Mouse (Mus musculus) gastrocnemius, postnatal 10 days (tissue): ENCODE data around the gene Engase. TPM values are rescaled to one million over a fixed set of nuclear protein-coding genes. Genes with fewer than 3 reads are reported as not detected.

Experiments used
- DNase-seq: peaks from one replicate; pipeline ENCODE4 v3.0.0; 2021; ENCODE audit warnings: mixed read lengths
- total RNA-seq, 2 experiments: library from RNA; stranded (reverse); gene quantifications; 2 replicates each; pipeline ENCODE4 v1.2.3; 2021

Gene Engase
- total RNA-seq, 2 experiments from 2014 or later = 16.6 to 17.3 TPM

GRCm38 (mm10) chr11:118453886-118454671 is 22.6 kb upstream of the Engase start:
- peak; percentile 60 for DNase-seq

- DNase-seq = no peak
Measured at GRCm38 (mm10) chr11:118455788-118456187, 20.8 kb upstream of the Engase start.

- no peak for DNase-seq
Measured at GRCm38 (mm10) chr11:118456937-118457336, 19.7 kb upstream of the Engase start.

DNA sequence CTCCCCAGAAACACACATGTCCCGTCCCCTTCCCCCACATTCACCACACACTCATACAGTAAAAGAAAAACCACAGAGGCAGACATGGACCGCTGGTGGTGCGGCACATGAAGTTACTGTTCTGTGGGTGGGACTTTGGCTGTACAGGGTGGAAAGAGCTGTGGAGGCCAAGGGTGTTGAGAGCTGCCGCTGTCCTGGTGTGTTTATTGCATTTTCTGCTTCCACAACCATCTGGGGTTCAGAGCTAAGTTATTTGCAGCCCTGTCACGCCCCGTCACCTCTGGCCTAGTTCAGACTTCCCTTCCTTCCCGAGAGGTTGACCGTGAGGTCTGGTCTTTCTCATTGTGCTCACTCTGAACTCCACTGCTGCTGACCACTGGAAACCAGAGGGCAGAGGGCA is 17.6 kb upstream of the Engase start:
- DNase-seq = no peak

- no peak for DNase-seq
Measured at GRCm38 (mm10) chr11:118459536-118459935, 17.1 kb upstream of the Engase start.

GRCm38 (mm10) chr11:118460280-118460679 is 16.3 kb upstream of the Engase start:
- peak; percentile 57 for DNase-seq

- DNase-seq = no peak
Measured at GRCm38 (mm10) chr11:118467441-118468035, 9.1 kb upstream of the Engase start.

- DNase-seq = no peak
Measured at GRCm38 (mm10) chr11:118469509-118470160, 7.0 kb upstream of the Engase start.

DNA sequence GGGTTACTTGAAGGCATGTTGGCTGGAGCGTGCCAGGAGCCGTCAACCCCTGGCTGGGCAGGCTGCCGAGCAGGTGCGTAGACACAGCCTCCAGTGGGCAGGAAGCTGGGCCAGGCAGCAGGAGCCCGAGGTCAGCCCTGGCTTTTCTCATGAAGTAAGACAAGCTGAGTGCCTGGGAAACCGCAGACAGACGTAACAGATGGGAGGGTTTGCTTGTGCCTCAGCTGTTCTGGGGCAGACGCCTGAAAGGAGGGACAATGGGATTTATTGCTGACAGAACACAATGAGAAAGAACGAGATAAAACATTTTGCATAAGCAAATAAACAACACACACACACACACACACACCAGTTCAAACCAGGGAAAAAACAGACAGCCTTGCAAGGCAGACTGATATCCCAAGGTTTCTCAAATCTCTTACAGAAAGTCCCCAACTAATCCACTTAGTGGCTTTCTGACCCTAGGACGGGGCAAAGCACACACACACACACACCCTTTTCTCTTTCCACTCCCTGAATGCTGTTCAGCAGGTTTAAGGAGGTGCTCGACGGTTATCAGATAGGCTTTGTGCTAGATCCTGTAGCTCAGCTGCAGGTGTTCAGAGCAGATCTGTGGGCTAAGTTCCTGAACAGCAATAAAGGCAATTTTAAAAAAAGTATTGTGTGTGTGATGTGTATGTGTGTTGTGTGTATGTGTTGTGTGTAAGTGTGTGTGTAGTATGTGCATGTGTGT is 6.2 kb upstream of the Engase start:
- DNase-seq = no peak

- DNase-seq = no peak
Measured at GRCm38 (mm10) chr11:118471676-118472075, 5.0 kb upstream of the Engase start.

- DNase-seq = no peak
Measured at GRCm38 (mm10) chr11:118473161-118473560, 3.5 kb upstream of the Engase start.

DNA sequence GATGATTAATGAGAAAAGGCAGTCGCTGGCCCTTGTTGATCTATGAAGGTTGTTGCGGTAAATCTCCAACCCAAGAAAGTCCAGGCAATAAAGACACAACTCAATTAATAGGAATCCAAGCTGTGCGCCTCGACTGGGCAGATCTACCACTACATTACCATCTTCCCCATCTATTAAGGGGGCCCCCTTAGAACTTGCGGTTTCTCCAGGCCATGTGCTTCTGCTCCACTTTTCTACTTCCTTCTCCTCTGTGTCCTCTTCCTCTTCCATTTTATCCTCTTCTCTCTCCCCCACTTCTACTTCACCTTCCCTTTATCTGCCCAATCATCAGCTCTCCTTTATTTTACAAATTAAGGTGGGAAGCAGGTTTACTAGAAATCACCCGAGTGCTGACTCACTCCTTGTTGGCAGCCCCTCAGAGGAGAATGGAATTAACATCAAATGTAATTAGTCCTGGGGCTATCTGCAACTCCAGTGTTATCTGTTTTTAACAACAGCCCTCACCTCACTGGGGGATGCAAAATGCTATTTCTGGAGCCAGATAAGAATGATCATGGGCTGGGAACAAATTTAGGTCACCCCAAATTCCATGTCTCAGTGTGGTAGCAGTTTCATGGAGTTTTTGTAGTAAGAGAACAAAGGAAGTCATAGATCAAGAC is 2.7 kb upstream of the Engase start:
- no peak for DNase-seq

- DNase-seq = no peak
Measured at GRCm38 (mm10) chr11:118475496-118476083, 1.0 kb upstream of the Engase start.

DNA sequence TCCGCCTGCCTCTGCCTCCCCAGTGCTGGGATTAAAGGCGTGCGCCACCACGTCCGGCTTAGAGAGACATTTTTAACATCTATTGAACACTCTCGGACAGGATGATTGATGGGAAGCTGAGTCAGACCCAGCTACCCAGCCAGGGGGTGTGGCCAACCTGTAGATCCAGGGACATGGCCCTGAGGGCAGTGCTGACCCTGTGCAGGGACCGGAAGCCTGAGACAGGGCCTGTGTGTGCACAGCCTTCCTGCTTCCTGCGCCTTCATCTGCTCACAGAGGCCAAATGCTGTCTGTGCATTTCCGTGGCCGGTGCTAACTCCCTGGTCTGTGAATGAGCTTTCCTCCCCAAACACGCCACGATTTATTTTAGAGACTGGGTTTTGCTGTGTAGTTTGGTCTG is 3.1 kb downstream of the Engase start:
- DNase-seq = no peak

GRCm38 (mm10) chr11:118481231-118481630 is 4.6 kb downstream of the Engase start:
- no peak for DNase-seq

- DNase-seq = no peak
Measured at GRCm38 (mm10) chr11:118481751-118482150, 5.1 kb downstream of the Engase start.

- DNase-seq = no peak
Measured at GRCm38 (mm10) chr11:118484169-118484568, 7.5 kb downstream of the Engase start.

DNA sequence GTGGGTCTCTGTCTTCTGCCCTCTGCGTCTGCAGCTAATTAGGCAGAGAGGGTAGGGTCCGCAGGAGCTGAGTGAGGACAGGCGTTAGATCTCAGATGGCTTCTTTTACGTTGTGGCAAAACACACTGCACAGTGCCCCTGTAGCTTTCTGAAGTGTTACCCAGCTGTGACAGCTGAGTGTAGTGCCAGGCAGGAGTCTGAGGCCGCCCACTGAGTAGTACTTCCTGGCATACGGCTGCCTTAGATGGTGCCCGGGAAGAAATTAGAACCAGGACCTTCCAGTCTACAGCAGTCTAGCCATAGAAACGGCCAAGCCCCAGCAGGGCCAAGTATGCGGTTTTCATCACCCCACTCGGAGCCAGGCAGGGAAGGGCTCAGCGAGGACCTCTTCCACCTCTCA is 8.7 kb downstream of the Engase start:
- no peak for DNase-seq

DNA sequence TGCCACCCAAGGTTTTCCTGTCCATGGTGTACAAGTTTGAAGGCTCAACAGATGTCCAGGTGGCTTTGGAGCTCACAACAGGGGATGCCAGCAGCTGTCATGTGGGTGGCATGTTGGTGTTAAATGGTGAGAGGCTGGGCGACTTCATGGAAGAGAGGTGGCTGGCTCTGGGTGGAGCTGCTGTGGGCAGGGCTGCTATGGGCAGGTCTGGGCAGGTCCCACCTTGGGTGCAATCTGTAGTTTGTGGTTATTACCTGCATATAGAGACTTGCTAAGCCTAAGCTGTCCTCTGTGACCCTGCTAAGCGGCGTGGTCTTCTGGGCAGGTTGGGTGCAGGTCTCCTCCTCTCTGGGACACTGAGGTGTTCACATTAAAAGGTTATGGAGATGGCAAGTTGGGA is 9.2 kb downstream of the Engase start:
- no peak for DNase-seq

DNA sequence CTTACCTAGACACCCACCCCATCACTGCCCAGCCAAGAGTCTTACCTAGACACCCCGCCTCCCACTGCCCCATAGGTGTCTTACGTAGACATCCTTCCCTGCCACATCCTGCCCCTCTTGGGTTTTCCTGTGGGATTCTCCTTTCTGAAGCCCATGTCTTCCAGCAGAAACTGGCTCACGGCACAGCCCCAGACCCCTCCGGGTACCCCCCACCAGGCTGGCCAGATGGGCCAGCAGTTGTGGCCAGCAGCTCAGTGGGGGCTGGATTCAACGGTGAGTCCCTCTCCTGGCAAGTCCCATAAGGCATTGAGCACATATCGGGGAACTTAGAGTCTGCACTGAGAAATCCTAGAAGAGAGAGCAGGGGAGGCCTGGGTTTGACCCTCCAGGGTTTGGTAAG is 9.7 kb downstream of the Engase start:
- DNase-seq = no peak

GRCm38 (mm10) chr11:118486881-118487772 is 10.5 kb downstream of the Engase start:
- no peak for DNase-seq
